Mouse (Mus musculus) c-Kit-positive CD71-positive TER-119-negative erythroid progenitor cells, embryonic 14.5 days (primary cell): ENCODE measurements at regions not wholly inside any gene's neighbourhood (a gene's known extent, or its start where the extent isn't known, plus 50 kb on each side); places are given as distances from the start of the nearest gene placed in this dataset.

Source experiments
- DNase-seq: peaks from one replicate; pipeline ENCODE4 v3.0.0-alpha.2; 2013; ENCODE audit warnings: low read depth

DNA sequence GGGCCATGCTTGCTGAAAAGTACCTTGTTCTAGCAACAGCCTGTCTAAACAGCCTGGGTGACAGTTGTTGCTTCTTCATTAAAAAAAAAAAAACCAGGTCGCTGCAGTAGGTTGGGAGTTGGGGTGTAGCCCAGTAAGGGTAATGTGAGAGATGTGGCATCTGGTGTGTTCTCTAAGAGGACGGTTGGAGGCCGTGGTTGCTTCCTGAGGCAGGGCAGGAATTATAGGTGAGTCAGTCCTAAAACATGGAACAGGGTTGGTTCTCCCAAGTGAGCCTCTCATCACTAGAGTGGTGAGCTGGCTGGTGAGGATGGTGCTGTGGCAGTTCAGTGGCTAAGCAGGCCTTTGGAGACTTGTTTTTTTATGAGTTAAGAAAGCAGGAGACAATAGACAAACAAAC lies 283.3 kb upstream of the Prickle1 start:
- no peak for DNase-seq

DNA sequence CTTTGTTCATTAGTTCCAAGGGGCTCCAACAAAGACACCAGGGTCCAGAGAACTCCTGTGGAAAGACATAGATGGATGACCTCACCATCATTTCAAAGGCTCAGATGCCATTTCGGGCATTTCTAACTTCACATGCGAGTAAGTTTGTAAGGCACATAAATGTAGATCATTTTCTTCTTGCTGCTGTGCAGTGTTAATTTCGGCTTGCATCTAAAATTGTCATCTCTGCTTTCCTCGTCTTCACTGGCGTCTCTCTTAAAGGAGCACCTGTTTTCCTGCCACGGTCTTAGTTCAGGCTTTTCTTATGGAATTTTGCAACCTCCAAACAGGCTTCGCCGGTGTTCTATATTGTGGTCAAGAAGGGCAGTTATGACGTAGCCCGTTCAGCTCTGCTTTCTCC lies 280.6 kb upstream of the Prickle1 start:
- no peak for DNase-seq

GRCm38 (mm10) chr15:93875685-93876084 lies 280.0 kb upstream of the Prickle1 start:
- DNase-seq = no peak

GRCm38 (mm10) chr15:93874206-93874605 lies 278.5 kb upstream of the Prickle1 start:
- no peak for DNase-seq

DNA sequence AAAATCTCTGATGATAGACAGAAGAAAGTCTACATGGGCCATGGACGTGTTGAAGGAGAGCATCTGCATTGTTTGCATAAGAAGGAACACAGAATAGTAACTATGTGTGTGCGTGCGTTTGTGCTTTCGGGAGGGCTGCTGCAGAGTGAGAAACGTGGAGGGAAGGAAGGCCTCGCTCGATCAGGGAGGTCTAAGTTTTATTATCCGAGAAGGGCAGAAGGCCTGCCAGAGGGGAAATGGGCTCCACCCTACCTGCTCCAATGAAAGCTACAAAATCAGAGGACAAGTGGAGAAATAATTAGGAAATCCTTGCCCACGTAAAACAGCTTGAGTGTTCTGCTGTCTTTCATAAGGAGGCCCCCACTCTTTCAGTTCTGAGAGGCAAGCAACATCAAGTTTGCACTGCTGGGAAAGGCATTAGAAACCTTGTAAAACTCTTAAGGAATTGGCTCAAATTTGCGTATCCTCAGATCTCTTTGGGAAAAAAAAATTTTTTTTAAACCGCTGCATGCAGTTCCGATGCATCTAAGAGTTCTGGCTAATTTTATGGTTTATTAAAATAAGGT lies 261.7 kb upstream of the Prickle1 start:
- no peak for DNase-seq

DNA sequence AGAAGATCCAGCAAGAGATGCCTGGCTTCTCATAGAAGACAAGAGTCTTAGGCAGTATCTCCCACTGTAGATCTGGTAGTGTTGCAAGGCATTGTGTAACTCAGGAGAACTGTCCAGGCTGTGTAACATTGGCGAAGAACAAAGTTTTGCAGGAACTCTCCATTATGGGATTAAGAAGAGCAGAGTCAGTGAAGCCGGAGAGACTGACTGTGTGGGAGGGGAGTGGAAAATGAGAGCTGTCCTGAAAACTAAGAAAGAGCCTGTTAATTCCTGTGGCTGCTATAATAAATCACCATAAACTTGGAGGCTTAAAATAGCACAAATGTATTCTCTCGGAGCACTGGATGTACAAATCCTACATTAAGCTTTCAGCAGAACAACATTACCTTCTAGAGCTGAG lies 257.5 kb upstream of the Prickle1 start:
- DNase-seq = no peak

DNA sequence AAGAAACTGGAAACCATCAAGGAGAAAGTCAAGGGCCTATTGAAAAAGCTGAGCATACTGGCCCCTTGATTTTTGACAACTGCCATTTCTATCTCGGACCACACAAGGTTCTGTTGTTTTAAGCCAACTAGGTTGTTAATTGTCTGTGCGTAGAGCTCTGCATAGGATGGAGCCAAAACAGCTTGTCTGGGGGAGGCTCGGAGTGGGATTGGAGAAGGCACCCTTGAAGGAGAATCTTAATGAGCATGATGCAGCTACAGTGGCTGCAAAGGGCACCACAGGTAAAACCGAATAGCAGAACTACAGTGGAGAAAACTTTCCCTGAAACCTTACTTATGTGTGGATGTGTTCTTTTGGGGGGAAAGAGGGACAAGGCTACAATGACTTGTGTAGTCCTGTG lies 256.4 kb upstream of the Prickle1 start:
- DNase-seq = no peak

DNA sequence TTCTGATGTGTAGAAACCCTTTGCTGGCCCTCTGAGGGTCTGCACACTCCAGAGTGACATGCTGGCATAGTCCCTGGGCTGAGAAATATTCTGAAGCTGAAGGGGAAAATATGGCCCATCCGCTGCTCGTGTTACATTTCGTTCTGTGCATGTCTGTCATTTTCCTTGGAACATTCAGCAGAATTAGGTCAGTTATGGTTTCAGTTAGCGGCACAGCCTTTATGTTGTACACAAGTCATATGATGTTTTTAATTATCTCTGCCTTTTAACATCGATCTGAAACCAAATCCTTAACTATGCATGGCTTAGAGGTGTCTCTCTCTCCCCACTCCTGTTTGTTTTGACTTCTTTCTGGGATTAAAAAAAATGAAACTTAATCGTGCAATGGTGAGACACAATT lies 254.7 kb upstream of the Prickle1 start:
- no peak for DNase-seq

GRCm38 (mm10) chr15:93848830-93849229 lies 253.1 kb upstream of the Prickle1 start:
- DNase-seq = no peak

- no peak for DNase-seq
Measured at GRCm38 (mm10) chr15:93846797-93847196, 251.1 kb upstream of the Prickle1 start.

DNA sequence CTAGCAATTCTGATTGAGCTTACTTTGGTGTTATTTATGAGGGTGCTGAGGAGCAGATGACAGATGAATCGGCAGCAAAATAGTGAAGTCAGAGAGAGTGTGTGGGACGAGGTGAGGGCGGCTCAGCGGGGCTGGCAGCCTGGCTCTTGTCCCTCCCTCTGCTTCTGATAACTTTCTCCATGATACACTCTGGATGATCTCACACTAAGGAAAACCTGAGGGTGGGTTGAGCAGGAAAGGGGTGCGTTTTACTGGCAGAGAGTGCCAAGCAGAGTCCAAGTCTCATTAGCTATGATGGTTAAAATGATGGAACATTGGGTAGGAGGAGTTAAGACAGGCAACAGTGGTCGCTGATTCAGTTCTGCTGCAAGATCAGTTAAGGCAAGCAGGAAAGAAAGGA lies 250.1 kb upstream of the Prickle1 start:
- DNase-seq = no peak

DNA sequence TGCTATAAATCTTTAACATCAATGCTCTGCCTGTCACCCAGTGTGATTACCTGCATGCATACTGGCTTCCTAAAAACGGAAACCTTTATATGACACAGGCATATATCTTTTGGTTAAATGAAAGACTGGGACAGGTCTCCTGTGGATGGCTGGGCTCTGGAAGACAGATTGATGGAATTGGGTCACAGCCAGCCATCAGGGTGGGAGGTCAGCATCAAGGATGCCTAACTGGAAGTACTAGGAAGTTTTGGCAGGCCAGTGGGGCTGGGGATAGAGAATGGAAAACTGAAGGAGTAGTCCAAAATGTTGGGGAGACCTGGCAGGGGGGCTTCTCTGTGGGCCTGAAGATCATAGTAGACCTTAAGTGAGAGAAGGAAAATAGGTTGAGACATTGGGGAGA lies 237.3 kb upstream of the Prickle1 start:
- no peak for DNase-seq

DNA sequence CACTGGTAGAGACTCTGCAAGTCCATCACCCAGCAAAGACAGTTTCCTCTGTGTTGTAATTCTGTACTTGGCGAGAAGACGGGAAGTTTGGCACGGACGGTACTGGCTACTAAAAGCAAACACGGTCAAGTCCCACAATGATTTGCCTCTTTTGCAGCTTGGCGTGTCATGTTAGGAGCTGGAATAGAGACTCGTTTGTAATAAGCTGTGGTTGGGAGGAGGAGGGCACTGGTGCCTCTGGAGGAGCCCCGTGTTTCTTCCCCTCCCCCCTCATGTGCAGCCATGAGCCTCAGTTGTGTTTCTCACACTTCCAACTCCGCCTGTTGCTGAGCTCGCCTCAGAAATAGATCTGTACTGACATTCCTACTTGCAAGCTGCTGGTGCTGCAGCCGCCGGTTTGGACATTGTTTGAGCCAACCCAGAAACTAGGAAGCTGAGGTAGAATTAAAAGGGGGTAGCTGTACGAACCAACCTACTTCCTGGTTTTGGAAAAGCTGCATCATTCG lies 236.8 kb upstream of the Prickle1 start:
- no peak for DNase-seq

- DNase-seq = no peak
Measured at GRCm38 (mm10) chr15:93831148-93831547, 235.5 kb upstream of the Prickle1 start.

DNA sequence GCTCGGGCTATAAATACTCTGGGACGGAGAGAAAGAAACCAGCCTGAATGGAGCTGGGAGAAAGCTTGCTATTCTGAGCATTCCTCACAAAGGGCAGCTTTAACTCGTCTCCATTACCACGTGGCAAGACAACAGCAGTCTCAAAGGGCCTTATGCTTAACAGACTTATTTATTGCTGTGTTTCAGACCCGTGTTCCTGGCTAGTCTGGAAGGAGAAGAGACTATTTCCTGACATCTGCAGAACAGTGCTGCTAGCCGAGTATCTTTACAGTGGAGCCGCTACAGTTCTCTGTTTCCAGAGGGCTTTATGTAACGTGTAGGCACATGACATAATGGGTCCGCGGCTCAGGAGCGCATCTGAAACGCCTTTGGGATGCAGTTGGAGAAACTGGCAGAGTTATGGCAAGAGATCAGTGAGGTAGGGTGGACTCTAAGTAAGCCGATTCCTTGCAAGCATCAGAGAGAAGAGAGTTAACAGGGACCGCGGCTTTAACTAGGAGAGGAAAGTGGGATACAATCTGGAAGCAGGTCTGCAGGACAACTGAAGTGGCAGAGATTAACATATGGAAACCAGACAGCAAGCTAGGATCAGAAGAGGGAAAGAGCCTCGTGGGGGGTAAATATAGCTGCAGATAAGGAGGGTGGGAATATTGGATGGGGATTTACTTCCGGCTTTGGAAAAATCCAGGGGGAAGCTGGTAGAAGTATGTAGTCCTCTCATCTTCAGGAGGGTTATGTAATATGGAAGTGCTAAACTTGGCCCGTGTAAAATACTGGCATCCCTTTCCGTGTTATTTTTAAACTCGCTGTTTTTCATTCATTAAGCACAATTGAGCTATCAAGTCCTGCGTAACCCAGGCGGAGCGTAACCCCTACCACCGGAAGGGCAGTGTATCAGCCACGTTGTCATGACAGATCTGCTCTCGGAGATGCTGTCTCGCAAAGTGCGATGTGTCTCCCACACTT lies 229.3 kb upstream of the Prickle1 start:
- DNase-seq = no peak

DNA sequence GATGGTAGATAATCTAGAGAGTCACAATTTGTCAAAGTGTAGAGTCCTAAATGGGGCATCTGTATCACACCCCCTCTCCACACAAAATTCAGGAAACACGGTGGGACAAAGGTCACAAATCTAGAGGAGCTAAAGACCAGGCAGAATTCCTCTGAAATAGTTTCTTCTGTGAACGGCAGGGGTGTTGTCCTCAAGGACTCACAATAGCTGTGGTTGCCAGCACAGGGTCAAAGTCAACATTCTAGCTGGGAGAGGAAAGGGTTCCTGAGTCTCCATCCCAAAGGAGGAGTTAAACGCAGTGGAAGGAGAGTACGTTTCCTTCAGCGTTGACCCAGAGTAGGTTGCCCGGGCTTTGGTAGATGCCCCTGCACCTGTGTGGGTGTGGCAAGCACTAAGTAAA lies 225.5 kb upstream of the Prickle1 start:
- no peak for DNase-seq

DNA sequence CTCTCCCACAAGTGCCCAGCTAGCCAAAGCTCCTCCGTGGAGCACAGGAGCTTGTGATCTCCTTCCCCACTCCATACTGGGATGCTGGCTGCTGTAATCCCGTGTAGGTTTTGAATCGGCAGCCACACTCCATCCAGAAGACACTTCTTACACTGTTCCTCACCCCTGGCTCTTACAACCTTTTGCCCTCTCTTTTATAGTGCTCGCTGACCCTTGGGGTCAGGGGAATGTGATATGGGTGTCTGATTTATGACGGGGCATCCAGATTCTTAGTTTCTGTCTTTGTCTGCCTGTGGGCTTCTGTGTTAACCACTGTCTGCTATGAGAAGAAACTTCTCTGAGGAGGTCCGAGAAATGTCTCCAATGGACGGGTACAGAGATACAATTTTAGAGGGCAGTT lies 216.3 kb upstream of the Prickle1 start:
- DNase-seq = no peak

GRCm38 (mm10) chr15:93807993-93808392 lies 212.3 kb upstream of the Prickle1 start:
- no peak for DNase-seq

DNA sequence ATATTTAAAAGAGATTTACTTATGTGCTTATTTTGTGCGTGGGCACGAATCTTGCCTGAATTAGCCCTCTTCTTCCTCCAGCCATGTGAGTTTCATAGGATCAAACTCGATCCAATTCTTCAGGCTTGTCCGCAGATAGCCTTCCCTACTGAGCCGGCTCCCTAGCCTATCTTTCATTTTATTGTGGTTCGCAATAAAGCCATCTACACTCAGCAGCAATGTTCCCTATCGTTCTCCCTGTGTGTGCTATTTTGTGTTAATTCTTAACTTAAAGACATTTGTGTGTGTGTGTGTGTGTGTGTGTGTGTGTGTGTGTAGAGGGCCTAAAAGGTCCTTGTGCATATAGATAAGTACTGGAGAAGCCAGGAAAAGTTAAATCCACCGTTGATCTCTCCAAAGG lies 211.8 kb upstream of the Prickle1 start:
- DNase-seq = no peak

- no peak for DNase-seq
Measured at GRCm38 (mm10) chr15:93804703-93805102, 209.0 kb upstream of the Prickle1 start.

- no peak for DNase-seq
Measured at GRCm38 (mm10) chr15:93790531-93790930, 194.8 kb upstream of the Prickle1 start.

- DNase-seq = no peak
Measured at GRCm38 (mm10) chr15:93789762-93790161, 194.1 kb upstream of the Prickle1 start.

DNA sequence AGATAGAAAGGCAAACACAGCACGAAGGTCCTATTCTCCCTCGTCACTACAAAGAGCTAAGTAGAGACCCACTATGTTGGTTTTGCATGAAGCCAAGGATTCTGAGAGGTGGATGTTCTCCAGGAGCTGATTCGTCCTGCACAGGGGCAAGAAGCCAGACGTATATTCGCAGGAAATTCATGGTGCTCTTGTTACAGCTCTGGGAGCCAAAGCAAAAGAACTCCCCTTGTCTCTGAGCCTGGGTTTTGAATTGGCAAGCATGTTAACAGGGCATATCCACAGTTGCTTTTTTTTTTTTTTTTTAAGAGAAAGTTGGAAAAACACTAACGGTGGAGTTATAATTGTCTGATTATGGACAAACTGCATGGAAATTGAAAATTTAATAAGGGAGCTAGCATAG lies 191.7 kb upstream of the Prickle1 start:
- no peak for DNase-seq
